Comparison of ENCODE assay signal across 10 mouse cellular contexts in the genomic region with DNA sequence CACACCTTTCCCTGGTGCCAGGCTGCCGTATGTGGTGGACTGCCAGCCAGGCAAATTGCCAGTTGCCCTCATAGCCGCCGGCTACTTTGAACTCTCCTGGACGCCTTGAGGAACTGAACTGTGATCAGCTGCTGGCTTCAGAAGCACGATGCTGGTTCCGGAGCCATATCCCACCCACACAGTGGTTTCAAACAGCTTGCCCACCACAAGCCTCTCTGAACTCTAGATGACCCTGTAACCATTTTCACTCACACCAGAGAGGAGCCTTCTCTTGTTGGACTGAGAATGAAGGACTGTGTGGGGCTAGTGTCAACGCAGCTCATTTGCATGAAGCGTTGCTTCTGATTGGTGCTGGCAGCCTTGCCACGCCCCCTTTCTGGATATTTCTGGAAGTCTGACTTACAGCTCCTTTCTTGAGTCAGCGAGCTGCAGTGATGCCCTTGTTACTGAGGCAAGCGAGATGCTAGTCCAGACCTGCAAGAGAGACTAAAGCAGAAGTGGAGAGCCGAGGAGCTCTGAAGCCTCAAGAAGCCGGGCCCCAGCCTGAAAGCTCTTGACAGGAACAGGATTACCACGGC. TPM values are rescaled to one million over a fixed set of nuclear protein-coding genes. Genes with fewer than 3 reads are reported as not detected.
DNase-seq lines count a peak whose midpoint lies in the region; ATAC-seq lines count a peak whose summit lies in the region.
"Had no signal": no experiment of that assay in that cellular context is flagged by ENCODE, and none has a peak within 500 bp of the region (broad histone marks: within the 10 kb centered on the region; RNA-seq: fewer than 3 reads in every experiment).

No protein-coding gene starts in this region.

- no peak overlapping the region for H3K4me2 ChIP-seq in embryonic facial prominence, embryonic 15.5 days (replicated peaks)

- no peak for ATAC-seq in embryonic facial prominence, embryonic 15.5 days (ENCODE audit: insufficient number of reproducible peaks, low FRiP score, low TSS enrichment, low read depth)
- ATAC-seq in hematopoietic stem cell, adult 5-6 weeks (replicated peaks in 1 of 2; ENCODE audit: insufficient read depth in 1 of 2, low FRiP score in 2 of 2, low TSS enrichment in 1 of 2, low read depth in 1 of 2, poor library complexity in 2 of 2, severe bottlenecking in 2 of 2): peak; percentile 80 to 88

- peaks cover 3% of the 10 kb centered on the region; the same call in 1 of the 2 replicates for H3K4me1 ChIP-seq in embryonic facial prominence, embryonic 15.5 days
- peaks cover 18% of the 10 kb centered on the region for H3K4me1 ChIP-seq in midbrain, embryonic 10.5 days

- 0 out of 2 replicates have a peak overlapping the region, but pooled peaks have one; percentile 25 for H3K27ac ChIP-seq in embryonic facial prominence, embryonic 15.5 days (replicated peaks)
- H3K27ac ChIP-seq in midbrain, embryonic 10.5 days (replicated peaks): no peak overlapping the region

- no peaks in the 10 kb centered on the region for H3K9me3 ChIP-seq in embryonic facial prominence, embryonic 15.5 days (replicated peaks)
- no peaks in the 10 kb centered on the region for H3K9me3 ChIP-seq in midbrain, embryonic 10.5 days (replicated peaks)
- H3K9me3 ChIP-seq: G1E had no signal

- H3K4me3 ChIP-seq in embryonic facial prominence, embryonic 15.5 days (replicated peaks): no peak overlapping the region
- H3K4me3 ChIP-seq in midbrain, embryonic 10.5 days: no peak overlapping the region

- no peaks in the 10 kb centered on the region for H3K36me3 ChIP-seq in embryonic facial prominence, embryonic 15.5 days
- no peaks in the 10 kb centered on the region for H3K36me3 ChIP-seq in midbrain, embryonic 10.5 days
- H3K36me3 ChIP-seq: G1E had no signal

- no peak overlapping the region for H3K9ac ChIP-seq in embryonic facial prominence, embryonic 15.5 days

- WGBS in embryonic facial prominence, embryonic 15.5 days: 59% methylated on average over 14 of the region's 14 CpGs
- WGBS in midbrain, embryonic 10.5 days: 81% methylated on average over 14 of the region's 14 CpGs

- DNase-seq in gastrocnemius, adult 18-20 months (ENCODE audit: low spot score): peak; percentile 82
- DNase-seq in gastrocnemius, postnatal 4 days (ENCODE audit: low spot score in 2 of 2): no peak
- DNase-seq in Muller cell, postnatal 12 days (ENCODE audit: inconsistent ontology term): peak; percentile 85
- peak; percentile 65 for DNase-seq in lung, postnatal 25 days (ENCODE audit: low spot score)
- no peak for DNase-seq in midbrain, embryonic 10.5 days (ENCODE audit: low spot score)
- DNase-seq in thymus, postnatal 0 days (ENCODE audit: low spot score): no peak

- H3K27me3 ChIP-seq in embryonic facial prominence, embryonic 15.5 days: no peaks in the 10 kb centered on the region
- H3K27me3 ChIP-seq in midbrain, embryonic 10.5 days (ENCODE audit: low read depth, poor library complexity, severe bottlenecking): no peaks in the 10 kb centered on the region

RNA-seq across cellular contexts. Expression of gene Aldh1l1, which starts 9.2 kb away (rescaled TPM):
- total RNA-seq in gastrocnemius, adult 18-20 months (2021): 1 to 10 TPM; 3.5 to 4.2 TPM
- 1 to 10 TPM; 2.2 to 2.9 TPM for total RNA-seq in gastrocnemius, postnatal 4 days (2021)
- polyA plus RNA-seq in embryonic facial prominence, embryonic 15.5 days (2015; fragmentation: Nextera tagmentation; extraction: Ambion mirVana): 2.0 and 2.1 TPM in 2 replicates
- total RNA-seq in hematopoietic stem cell, adult 5-6 weeks (2017): 13.1 and 18.0 TPM in 2 replicates
- polyA plus RNA-seq in midbrain, embryonic 10.5 days (2016; fragmentation: Nextera tagmentation; extraction: Ambion mirVana): 2.7 and 3.7 TPM in 2 replicates
- polyA plus RNA-seq in thymus, postnatal 0 days (2015; fragmentation: Nextera tagmentation; extraction: Ambion mirVana): 17.1 and 21.6 TPM in 2 replicates
- total RNA-seq: neutrophil, adult 5-6 weeks had no signal
- polyA plus RNA-seq: G1E had no signal

RNA-seq across cellular contexts. Expression of gene Klf15, which starts 14.7 kb away (rescaled TPM):
- 10 to 100 TPM; 33.8 to 73.0 TPM for total RNA-seq in gastrocnemius, adult 18-20 months (2021)
- 1 to 10 TPM; 6.3 to 6.7 TPM for total RNA-seq in gastrocnemius, postnatal 4 days (2021)
- polyA plus RNA-seq in embryonic facial prominence, embryonic 15.5 days (2015; fragmentation: Nextera tagmentation; extraction: Ambion mirVana): 6.8 and 7.1 TPM in 2 replicates
- total RNA-seq in hematopoietic stem cell, adult 5-6 weeks (2017): not detected in 2 replicates
- 4.2 and 4.9 TPM in 2 replicates for polyA plus RNA-seq in midbrain, embryonic 10.5 days (2016; fragmentation: Nextera tagmentation; extraction: Ambion mirVana)
- 10.9 and 13.7 TPM in 2 replicates for polyA plus RNA-seq in thymus, postnatal 0 days (2015; fragmentation: Nextera tagmentation; extraction: Ambion mirVana)
- total RNA-seq: neutrophil, adult 5-6 weeks had no signal
- polyA plus RNA-seq: G1E had no signal

RNA-seq across cellular contexts. Expression of gene Cfap100, which starts 48.4 kb away (rescaled TPM):
- total RNA-seq in gastrocnemius, adult 18-20 months (2021): under 1 TPM in 1 of 2 experiments, not detected in 1; 0.12 TPM
- under 1 TPM; 0.26 to 0.37 TPM for total RNA-seq in gastrocnemius, postnatal 4 days (2021)
- polyA plus RNA-seq in embryonic facial prominence, embryonic 15.5 days (2015; fragmentation: Nextera tagmentation; extraction: Ambion mirVana): 1.4 and 1.7 TPM in 2 replicates
- not detected in 2 replicates for total RNA-seq in hematopoietic stem cell, adult 5-6 weeks (2017)
- 1.9 TPM in 2 replicates for polyA plus RNA-seq in midbrain, embryonic 10.5 days (2016; fragmentation: Nextera tagmentation; extraction: Ambion mirVana)
- 0.27 and 0.62 TPM in 2 replicates for polyA plus RNA-seq in thymus, postnatal 0 days (2015; fragmentation: Nextera tagmentation; extraction: Ambion mirVana)
- polyA plus RNA-seq: G1E had no signal

Comparison
In these comparisons a context has a peak if more than half of its experiments do, and no peak if none do; other contexts are left out.
1. DNase-seq: peak in gastrocnemius, adult 18-20 months (single experiment), Muller cell, postnatal 12 days (single experiment) and lung, postnatal 25 days (single experiment); none in gastrocnemius, postnatal 4 days (0 of 2), midbrain, embryonic 10.5 days (single experiment) and thymus, postnatal 0 days (single experiment).
2. RNA of gene Klf15, which starts 14.7 kb away (total RNA-seq): 33.8 to 73.0 TPM in gastrocnemius, adult 18-20 months; 6.3 to 6.7 TPM in gastrocnemius, postnatal 4 days and not detected in hematopoietic stem cell, adult 5-6 weeks; every median in the first group is over 4 times any median in the second.